Mouse (Mus musculus): Measurements from ENCODE around the gene Zmat3.
A peak's percentile ranks its signal among the peaks of the same experiment; 100 is the strongest.

The Zmat3 gene

DNA sequence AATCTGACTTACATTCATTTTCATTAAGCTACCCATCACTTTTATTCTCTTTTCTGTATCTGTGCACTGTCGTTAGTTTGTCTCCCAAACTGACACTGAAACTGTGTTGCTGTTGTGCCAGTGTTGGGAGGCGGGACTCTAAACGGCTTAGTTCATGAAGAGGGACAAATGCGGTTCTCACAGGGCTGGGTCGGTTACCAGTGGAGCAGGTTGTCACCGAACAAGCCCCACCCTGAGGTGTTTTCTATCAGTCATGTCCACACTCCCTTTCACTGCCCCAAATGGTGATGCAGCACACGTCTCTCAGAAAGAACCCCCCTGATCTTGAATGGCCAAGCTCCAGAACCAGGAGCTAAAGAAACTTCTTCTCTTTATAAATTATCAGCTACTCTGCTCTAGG lies 6.1 kb upstream of the Zmat3 start:
- no peak for DNase-seq (ENCODE audit: low spot score)

DNA sequence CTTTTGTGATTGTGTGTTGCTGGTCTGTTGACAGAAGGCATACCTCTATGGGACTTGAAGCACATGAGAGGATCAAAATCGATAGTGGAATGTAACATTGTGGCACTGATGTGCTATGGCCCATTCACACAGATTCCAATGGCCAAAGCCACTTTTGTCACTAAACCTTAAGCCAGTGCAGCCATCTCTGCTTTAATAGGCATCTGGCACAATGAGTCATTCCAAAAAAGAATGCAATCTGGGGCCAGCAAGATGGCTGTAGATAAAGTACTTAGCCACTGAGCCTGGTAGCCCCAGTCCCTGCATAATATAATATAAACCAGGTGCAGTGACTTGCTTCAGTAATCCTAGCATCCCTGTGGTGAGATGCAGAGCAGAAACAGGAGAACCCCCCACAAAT lies 1.7 kb upstream of the Zmat3 start:
- no peak for DNase-seq (ENCODE audit: low spot score)

- no peak for DNase-seq (ENCODE audit: low spot score)
Measured at GRCm38 (mm10) chr3:32366246-32366734, 476 bp upstream of the Zmat3 start.

GRCm38 (mm10) chr3:32364841-32365545 lies 821 bp downstream of the Zmat3 start:
- no peak for DNase-seq (ENCODE audit: low spot score)

GRCm38 (mm10) chr3:32364195-32364594 lies 1.6 kb downstream of the Zmat3 start:
- no peak for DNase-seq (ENCODE audit: low spot score)

- no peak for DNase-seq (ENCODE audit: low spot score)
Measured at GRCm38 (mm10) chr3:32361221-32361620, 4.6 kb downstream of the Zmat3 start.

GRCm38 (mm10) chr3:32347881-32348280 lies 17.9 kb downstream of the Zmat3 start:
- DNase-seq (ENCODE audit: low spot score) = no peak

- DNase-seq (ENCODE audit: low spot score) = no peak
Measured at GRCm38 (mm10) chr3:32345249-32345648, 20.6 kb downstream of the Zmat3 start.

DNA sequence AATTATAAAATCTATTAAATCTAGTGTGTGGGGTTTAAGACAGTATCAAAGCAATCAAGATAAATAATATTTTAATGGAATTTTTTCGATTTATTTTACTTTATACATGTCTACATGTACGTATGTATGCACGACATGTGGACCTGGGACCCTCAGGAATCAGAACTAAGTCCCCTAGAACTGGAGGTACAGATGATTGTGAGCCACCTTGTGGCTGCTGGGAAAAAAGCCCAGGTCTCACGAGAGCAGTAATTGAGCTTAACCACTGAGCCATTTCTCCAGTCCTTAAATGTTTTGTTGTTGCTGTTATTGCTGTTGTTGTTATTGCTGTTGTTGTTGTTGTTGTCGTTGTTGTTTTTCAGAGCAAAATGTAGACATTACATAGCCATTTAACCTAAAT lies 21.0 kb downstream of the Zmat3 start:
- no peak for DNase-seq (ENCODE audit: low spot score)

DNA sequence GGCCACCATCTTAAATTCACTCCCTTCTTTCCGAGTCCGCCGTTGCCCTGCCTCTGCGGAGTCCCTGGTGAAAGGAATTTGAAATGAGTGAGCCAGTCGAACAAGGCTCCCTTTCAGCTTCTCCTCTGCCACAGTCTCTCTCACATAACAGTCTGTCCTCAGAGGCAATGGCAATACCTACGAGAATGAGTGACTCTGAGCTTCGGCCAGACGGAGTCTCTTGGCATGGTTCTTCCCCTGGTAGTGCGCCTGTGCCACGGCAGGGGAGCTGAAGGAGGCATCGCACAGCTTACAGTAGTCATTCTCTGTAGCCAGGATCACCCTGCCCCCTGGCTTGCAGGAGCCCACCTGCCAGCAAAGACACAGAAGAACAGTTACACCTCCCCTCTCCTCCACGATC lies 22.4 kb downstream of the Zmat3 start:
- DNase-seq (ENCODE audit: low spot score) = no peak

- no peak for DNase-seq (ENCODE audit: low spot score)
Measured at GRCm38 (mm10) chr3:32341434-32341833, 24.4 kb downstream of the Zmat3 start.

- DNase-seq (ENCODE audit: low spot score) = no peak
Measured at GRCm38 (mm10) chr3:32338231-32338630, 27.6 kb downstream of the Zmat3 start.

DNA sequence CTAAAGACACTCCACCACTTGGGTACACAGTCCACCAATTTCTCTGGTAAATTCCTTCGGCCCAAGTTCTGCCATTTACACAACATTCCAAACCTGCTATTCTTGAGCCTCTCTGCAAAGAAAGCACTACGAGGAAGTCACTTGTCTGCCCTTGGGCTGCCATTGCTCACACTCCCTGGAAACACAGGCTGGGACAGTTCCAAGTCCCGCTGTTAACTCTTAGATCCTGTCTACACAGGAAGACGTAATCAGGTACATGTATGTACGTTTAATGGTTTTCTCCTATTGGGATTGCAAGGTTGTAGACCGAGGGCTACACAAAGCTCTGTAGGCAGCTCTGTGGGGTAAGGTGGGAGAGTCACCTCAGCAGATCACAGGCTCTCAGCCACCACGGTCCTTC lies 28.0 kb downstream of the Zmat3 start:
- DNase-seq (ENCODE audit: low spot score) = no peak

- no peak for DNase-seq (ENCODE audit: low spot score)
Measured at GRCm38 (mm10) chr3:32334901-32335300, 30.9 kb downstream of the Zmat3 start.

GRCm38 (mm10) chr3:32333456-32334086 lies 32.2 kb downstream of the Zmat3 start:
- DNase-seq (ENCODE audit: low spot score) = peak; percentile 77

- no peak for DNase-seq (ENCODE audit: low spot score)
Measured at GRCm38 (mm10) chr3:32317901-32318416, 47.9 kb downstream of the Zmat3 start.

DNA sequence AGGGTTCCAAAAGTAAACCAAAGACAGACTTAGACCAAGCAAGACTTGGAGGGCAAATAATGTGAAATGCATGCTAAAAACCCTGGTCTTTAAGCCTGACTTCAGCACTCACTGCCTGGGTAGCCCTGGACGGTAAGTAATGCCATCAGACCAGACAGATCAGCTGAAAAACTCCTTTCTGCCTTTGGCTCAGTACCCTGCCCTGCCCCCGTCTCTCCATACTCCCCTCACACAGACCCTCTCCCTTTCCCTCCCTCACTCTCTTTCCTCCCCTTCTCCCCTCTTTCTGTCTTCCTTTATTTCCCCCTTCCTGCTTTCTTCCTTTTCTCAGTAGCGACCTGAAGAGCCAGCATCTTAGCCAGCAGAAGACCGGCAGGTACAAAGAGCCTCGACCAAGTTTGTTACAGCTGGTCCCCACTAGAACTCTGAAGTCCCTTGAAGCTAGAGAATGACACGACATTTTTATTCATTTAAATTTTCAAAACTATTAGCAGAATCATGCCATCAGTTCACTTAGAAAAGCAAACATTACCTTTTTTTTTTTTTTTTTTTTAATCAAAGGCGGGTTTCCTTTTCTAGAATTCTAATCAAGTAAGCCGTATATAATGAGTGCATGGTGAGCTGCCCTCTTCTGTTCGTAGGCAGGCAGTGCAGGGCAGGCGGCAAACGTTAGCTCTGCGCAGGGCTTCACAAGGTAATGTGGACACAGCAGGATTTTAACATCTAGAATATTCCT lies 48.5 kb downstream of the Zmat3 start:
- peak; percentile 34 for DNase-seq (ENCODE audit: low spot score)

DNA sequence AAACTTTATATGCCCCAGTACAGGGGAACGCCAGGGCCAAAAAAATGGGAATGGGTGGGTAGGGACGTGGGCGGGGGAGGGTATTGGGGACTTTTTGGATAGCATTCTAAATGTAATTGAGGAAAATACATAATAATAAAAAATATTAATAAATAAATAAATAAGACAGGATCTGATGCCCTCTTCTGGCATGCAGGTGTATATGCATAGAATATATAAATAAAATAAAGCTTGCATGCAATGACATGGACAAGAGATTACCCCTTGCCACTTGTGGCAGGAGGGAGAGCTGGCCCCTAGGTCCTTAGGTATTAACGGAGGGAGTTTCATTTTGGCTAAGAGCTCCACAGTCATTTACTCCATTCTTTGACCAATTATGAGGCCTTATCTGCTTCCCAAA lies 51.1 kb downstream of the Zmat3 start:
- DNase-seq (ENCODE audit: low spot score) = no peak

GRCm38 (mm10) chr3:32304171-32304570 lies 61.6 kb downstream of the Zmat3 start:
- DNase-seq (ENCODE audit: low spot score) = no peak

DNA sequence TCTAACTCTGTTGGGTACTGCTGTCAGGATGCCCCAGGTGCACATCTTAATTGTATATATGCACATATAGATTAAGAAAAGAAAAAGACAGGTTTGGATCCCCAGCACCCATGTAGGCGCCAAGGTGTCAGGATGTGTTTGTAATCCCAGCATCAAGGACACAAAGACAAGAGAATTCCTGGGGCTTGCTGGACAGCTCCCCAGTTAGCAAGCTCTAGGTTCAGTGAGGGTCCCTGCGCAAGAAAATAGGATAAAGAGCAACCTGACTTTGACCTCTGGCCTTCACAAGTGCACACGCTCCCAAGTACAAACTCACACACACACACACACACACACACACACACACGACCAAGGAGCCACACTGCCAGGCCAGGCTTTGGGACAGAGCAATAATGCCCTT lies 73.8 kb downstream of the Zmat3 start:
- DNase-seq (ENCODE audit: low spot score) = no peak

All from urinary bladder, postnatal 14 days (tissue).